Mouse (Mus musculus) myocyte (in vitro differentiated cells): ENCODE measurements at regions not wholly inside any gene's neighbourhood (a gene's known extent, or its start where the extent isn't known, plus 50 kb on each side); places are given as distances from the start of the nearest gene placed in this dataset.

Source experiments
- CEBPB ChIP-seq: IDR thresholded peaks from 2 replicates; pipeline ENCODE4 v1.6.1; 2011; ENCODE audit warnings: mild to moderate bottlenecking, moderate library complexity; ENCODE audit not compliant: poor library complexity, insufficient read depth, severe bottlenecking
- E2F4 ChIP-seq: IDR thresholded peaks from one replicate; pipeline ENCODE4 v1.6.1; 2011; ENCODE audit warnings: mild to moderate bottlenecking, control low read depth, moderate library complexity; ENCODE audit not compliant: insufficient read depth
- MAX ChIP-seq: IDR thresholded peaks from one replicate; pipeline ENCODE4 v1.6.1; 2011; ENCODE audit warnings: low read depth, mild to moderate bottlenecking, control low read depth
- MYOG ChIP-seq, 3 experiments: IDR thresholded peaks; one replicate each; pipeline ENCODE4 v1.6.1; 2011; ENCODE audit warnings: control low read depth in 2 of 3, low read depth in 2 of 3, mild to moderate bottlenecking in 2 of 3; ENCODE audit not compliant: insufficient read length in 2 of 3, control insufficient read depth in 1 of 3, insufficient read depth in 1 of 3
- POLR2A ChIP-seq: IDR thresholded peaks from one replicate; pipeline ENCODE4 v1.6.1; 2011; ENCODE audit warnings: low read depth, mild to moderate bottlenecking, control low read depth, moderate library complexity; ENCODE audit not compliant: insufficient read length
- POLR2AphosphoS2 ChIP-seq: IDR thresholded peaks from one replicate; pipeline ENCODE4 v1.6.1; 2011; ENCODE audit warnings: low read depth, control low read depth; ENCODE audit not compliant: insufficient read length
- SRF ChIP-seq: IDR thresholded peaks from one replicate; pipeline ENCODE4 v1.6.1; 2011; ENCODE audit warnings: low read depth; ENCODE audit not compliant: control insufficient read depth, insufficient read length
- TCF12 ChIP-seq: IDR thresholded peaks from one replicate; pipeline ENCODE4 v1.6.1; 2011; ENCODE audit warnings: mild to moderate bottlenecking, control low read depth; ENCODE audit not compliant: poor library complexity, insufficient read depth, severe bottlenecking
- TCF3 ChIP-seq: IDR thresholded peaks from one replicate; pipeline ENCODE4 v1.6.1; 2011; ENCODE audit warnings: low read depth, control low read depth; ENCODE audit not compliant: insufficient read length
- USF1 ChIP-seq: IDR thresholded peaks from one replicate; pipeline ENCODE4 v1.6.1; 2011; ENCODE audit warnings: low read depth, mild to moderate bottlenecking, control low read depth, moderate library complexity

DNA sequence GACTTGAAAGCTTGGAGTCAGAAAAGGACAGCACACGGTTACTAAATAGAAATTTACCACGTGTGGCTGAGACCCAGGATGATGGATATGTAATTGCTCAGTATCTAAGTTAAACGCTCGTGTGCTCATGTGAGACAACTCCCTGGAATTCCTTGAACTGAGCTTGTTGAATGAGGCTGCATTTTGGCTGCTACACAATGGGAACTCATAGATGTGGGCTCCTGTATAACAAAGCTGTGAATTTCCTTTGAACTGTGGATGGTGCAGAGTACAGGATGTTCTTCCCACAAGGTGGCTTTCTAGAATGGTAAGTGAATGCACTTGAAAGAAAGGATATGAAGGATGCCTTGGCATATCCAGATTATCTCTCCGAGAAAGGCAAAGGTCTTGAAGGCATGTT, 321.4 kb downstream of the Kcna4 start:
- TF ChIP-seq POLR2AphosphoS2 (no peak), USF1 (no peak), POLR2A (no peak), SRF (no peak), TCF12 (no peak), MAX (no peak), E2F4 (no peak), CEBPB (no peak), MYOG (IDR thresholded peaks at IDR 0.05; ENCODE audit: control insufficient read depth in 1 of 3, insufficient read depth in 1 of 3, insufficient read length in 2 of 3, low read depth in 2 of 3) (no peak), TCF3 (no peak)
